Mouse (Mus musculus) midbrain, embryonic 15.5 days (tissue): ENCODE data around the gene Capns1. TPM values are rescaled to one million over a fixed set of nuclear protein-coding genes. Genes with fewer than 3 reads are reported as not detected.
"Not testable (repeated sequence)": the region's sequence is repeated elsewhere in the genome, so short reads cannot be mapped to it uniquely, and the experiment has no call there.

Experiments used
- ATAC-seq: fragments of 200-750 bp; cut with Nextera tagmentation; replicated peaks from 2 replicates; pipeline ENCODE4 v1.8.0; 2017; ENCODE audit warnings: moderate TSS enrichment
- H3K27ac ChIP-seq: fragments of 300-500 bp; sonication (generic); 2 replicates; pipeline ENCODE4 v1.5.1; 2015; ENCODE audit warnings: mild to moderate bottlenecking, inconsistent platforms
- H3K27me3 ChIP-seq: fragments of 300-500 bp; sonication (generic); replicated peaks from 2 replicates; pipeline ENCODE4 v1.6.1; 2015; ENCODE audit warnings: inconsistent platforms
- H3K36me3 ChIP-seq: fragments of 300-500 bp; sonication (generic); replicated peaks from 2 replicates; pipeline ENCODE4 v1.6.1; 2015; ENCODE audit warnings: inconsistent platforms
- H3K4me1 ChIP-seq: fragments of 300-500 bp; sonication (generic); 2 replicates; pipeline ENCODE4 v1.6.1; 2015; ENCODE audit warnings: inconsistent platforms
- H3K4me2 ChIP-seq: fragments of 300-500 bp; sonication (generic); 2 replicates; pipeline ENCODE4 v1.6.1; 2015; ENCODE audit warnings: inconsistent platforms, mild to moderate bottlenecking, moderate library complexity
- H3K4me3 ChIP-seq: fragments of 300-500 bp; sonication (generic); 2 replicates; pipeline ENCODE4 v1.5.1; 2015; ENCODE audit warnings: mild to moderate bottlenecking, inconsistent platforms
- H3K9ac ChIP-seq: fragments of 300-500 bp; sonication (generic); 2 replicates; pipeline ENCODE4 v1.6.1; 2015; ENCODE audit warnings: mild to moderate bottlenecking, inconsistent platforms
- H3K9me3 ChIP-seq: fragments of 300-500 bp; sonication (generic); 2 replicates; pipeline ENCODE4 v1.6.1; 2016; ENCODE audit warnings: inconsistent platforms
- WGBS: fragments of 180-500 bp; shearing (Covaris S2); methylation state at CpG from one replicate; pipeline ENCODE4 v1.1.7; 2015; ENCODE audit warnings: mixed read lengths; 5-methylcytosine and 5-hydroxymethylcytosine counted together
- polyA plus RNA-seq: library from polyadenylated mRNA; unstranded; fragments of >200 nt; fragmentation: Nextera tagmentation; extraction: Ambion mirVana; gene quantifications from 2 replicates; pipeline ENCODE4 v1.2.1, GENCODE M21; 2015

Capns1 gene
- 69.8 and 81.5 TPM in 2 replicates for polyA plus RNA-seq

GRCm38 (mm10) chr7:30198481-30198971 is at the start of gene Capns1:
Gene Capns1 (minus strand): TSS chr7:30198811.
- Histone ChIP-seq H3K9ac (no peak within 1 kb of the TSS), H3K4me1 (peaks cover 11% of the 10 kb centered on the region), H3K27me3 (no peaks in the 10 kb centered on the region; the same call in 1 of the 2 replicates), H3K4me2 (peak within 1 kb of the TSS; percentile 30), H3K4me3 (peak within 1 kb of the TSS; percentile 7), H3K9me3 (no peaks in the 10 kb centered on the region), H3K27ac (no peak within 1 kb of the TSS), H3K36me3 (no peaks in the 10 kb centered on the region)
- no peak for ATAC-seq
- WGBS: 6% methylated on average over 8 of the region's 8 CpGs

DNA sequence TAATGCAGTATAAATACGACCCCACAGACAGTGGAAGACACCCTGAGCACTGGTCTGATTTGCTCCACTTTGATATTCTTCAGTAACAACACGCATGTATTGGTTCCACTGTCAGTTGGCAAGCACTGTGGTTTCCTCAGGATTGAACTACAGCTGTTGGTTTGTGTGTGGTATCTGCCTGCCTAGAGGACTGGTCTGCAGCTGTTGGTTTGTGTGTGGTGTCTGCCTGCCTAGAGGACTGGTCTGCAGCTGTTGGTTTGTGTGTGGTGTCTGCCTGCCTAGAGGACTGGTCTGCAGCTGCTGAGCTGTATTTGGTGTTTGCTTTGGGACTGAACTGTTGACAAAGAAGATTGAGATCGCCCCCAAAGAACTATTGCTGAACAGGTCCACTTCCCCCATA is 38.8 kb upstream of the Capns1 start:
- not testable (repeated sequence) for H3K4me3 ChIP-seq, ATAC-seq, H3K27me3 ChIP-seq, H3K9ac ChIP-seq, H3K4me2 ChIP-seq, H3K27ac ChIP-seq, H3K9me3 ChIP-seq, H3K36me3 ChIP-seq
- H3K4me1 ChIP-seq: peaks cover 14% of the 10 kb centered on the region
- 92% methylated on average over 3 of the region's 3 CpGs for WGBS

DNA sequence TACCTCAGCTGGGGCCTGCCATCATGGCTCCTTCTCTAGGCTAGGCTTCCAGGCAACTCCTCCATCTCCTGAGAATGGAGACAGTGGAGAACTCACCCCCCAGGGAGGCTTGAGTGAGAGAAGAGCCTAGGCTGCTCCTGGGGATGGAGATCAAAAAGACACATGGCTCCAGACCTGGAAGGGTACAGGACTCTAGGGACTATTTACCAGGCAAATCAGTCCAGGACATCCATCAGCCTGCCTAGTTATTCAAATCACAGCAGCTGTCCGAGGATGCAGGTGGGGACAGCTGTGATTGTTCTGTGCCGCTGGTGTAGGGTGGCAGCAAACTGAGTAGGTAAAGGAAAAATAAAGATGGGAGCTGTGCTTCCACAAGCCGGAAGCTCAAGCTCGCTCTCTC is 37.0 kb upstream of the Capns1 start, which contains the start of gene Ovol3:
Gene Ovol3, minus strand, starts transcription at position 101 of the 400 bp plus-strand sequence.
- H3K4me1 ChIP-seq: peaks cover 20% of the 10 kb centered on the region
- WGBS: 82% methylated on average over 4 of the region's 4 CpGs
- H3K27me3 ChIP-seq: no peaks in the 10 kb centered on the region
- H3K9me3 ChIP-seq: no peaks in the 10 kb centered on the region
- H3K9ac ChIP-seq: no peak within 1 kb of the TSS
- ATAC-seq: no peak
- no peak within 1 kb of the TSS for H3K27ac ChIP-seq
- H3K4me3 ChIP-seq: no peak within 1 kb of the TSS
- H3K4me2 ChIP-seq: no peak within 1 kb of the TSS
- H3K36me3 ChIP-seq: peaks cover 6% of the 10 kb centered on the region; the same call in 1 of the 2 replicates

DNA sequence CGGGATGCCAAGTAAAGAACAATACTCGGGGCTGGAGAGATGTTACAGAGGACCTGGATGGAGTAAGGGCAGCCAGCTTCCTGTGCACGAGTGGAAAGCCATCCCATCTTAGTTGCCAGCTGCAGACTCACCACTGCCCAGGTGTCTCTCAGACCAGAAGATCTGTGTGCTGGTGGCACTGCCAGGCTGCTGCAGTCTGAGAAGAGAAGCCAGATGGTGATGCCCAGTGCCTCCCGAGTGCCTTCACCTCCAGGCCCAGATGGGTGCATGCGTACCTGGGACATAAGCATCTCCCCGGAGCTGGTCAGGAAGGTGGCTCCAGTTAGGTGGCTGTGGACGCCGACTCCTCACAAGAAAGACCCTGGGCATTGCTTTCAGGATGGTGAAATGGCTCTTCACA is 36.5 kb upstream of the Capns1 start:
- Histone ChIP-seq H3K36me3 (peaks cover 6% of the 10 kb centered on the region; the same call in 1 of the 2 replicates), H3K27me3 (no peaks in the 10 kb centered on the region), H3K4me3 (no peak overlapping the region), H3K4me2 (no peak overlapping the region), H3K4me1 (peaks cover 23% of the 10 kb centered on the region), H3K27ac (no peak overlapping the region), H3K9ac (no peak overlapping the region), H3K9me3 (no peaks in the 10 kb centered on the region)
- no peak for ATAC-seq
- WGBS: 90% methylated on average over 8 of the region's 8 CpGs

DNA sequence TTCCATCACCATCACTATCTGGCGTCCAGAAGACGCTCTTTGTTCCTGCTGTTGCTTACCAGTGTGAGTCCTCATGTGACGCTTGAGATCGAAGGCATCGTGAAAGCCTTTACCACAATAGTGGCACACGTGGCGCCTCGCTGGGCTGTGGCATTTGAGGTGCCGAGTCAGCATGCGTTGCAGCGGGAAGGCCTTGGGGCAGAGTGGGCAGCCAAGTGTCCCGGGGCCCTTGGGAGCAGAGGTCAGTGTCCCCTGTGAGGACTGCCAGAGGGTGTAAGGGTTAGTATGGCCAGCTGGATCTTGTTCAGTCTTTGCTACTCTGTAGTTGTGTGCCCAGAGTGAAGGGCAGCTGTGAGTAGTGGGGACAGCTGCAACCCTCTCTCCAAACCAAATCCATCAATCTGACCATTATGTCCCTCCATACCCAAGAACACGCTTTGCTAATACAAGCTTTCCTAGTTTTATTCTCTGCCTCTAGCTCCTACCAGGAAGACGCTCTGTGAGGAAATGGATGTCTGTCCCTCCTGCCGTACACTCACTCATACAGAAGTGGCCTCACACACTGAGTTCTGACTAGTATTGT is 35.8 kb upstream of the Capns1 start:
- H3K36me3 ChIP-seq: peaks cover 6% of the 10 kb centered on the region; the same call in 1 of the 2 replicates
- peaks cover 23% of the 10 kb centered on the region for H3K4me1 ChIP-seq
- H3K9me3 ChIP-seq: no peaks in the 10 kb centered on the region
- H3K27ac ChIP-seq: no peak overlapping the region
- 95% methylated on average over 15 of the region's 15 CpGs for WGBS
- H3K4me2 ChIP-seq: no peak overlapping the region
- no peaks in the 10 kb centered on the region for H3K27me3 ChIP-seq
- no peak for ATAC-seq
- H3K4me3 ChIP-seq: no peak overlapping the region
- H3K9ac ChIP-seq: no peak overlapping the region

DNA sequence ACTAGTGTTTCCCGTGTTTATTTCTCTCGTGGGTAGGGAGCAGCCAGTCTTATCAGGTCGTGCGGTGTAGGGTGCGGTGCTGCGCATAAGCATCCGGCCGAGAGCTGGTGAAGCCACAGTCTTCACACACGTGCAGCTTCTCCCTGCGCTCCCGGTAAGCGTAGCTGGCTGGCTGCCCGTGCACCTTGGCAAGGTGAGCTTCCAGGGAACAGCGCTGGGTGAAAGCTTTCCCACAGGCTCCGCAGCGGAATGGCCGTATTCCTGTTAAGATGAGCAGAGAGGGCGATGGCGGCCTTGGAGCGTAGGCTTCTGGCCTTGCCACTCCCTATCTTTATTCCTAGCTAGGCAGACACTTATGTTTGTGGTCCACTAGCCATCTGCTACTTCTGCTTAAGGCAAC is 34.8 kb upstream of the Capns1 start:
- Histone ChIP-seq H3K9me3 (no peaks in the 10 kb centered on the region), H3K4me1 (peaks cover 23% of the 10 kb centered on the region), H3K36me3 (peaks cover 6% of the 10 kb centered on the region; the same call in 1 of the 2 replicates), H3K4me2 (peak overlapping the region; percentile 84; the same call in 1 of the 2 replicates), H3K9ac (no peak overlapping the region), H3K27me3 (no peaks in the 10 kb centered on the region), H3K27ac (no peak overlapping the region), H3K4me3 (no peak overlapping the region)
- ATAC-seq: no peak
- 89% methylated on average over 20 of the region's 20 CpGs for WGBS

DNA sequence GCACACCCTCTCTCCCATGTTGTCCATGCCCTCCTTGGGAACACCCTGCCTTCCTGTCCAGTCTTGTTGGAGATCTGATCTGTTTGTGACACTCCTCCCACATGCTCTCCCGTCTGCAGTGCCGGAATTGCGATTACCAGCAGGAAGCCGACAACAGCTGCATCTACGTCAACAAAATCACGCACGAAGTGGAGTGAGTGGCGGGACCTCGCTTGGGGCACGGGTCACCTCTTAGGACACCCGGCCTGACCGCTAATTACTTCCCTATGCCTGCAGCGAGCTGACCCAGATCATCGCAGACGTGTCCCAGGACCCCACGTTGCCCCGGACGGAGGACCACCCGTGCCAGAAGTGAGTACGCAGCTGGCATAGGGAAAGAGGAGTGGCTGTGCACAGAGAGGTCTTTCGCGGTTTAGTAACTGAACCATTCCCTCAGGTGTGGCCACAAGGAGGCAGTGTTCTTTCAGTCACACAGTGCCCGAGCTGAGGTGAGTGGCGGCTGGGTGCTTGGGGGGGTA is 34.1 kb upstream of the Capns1 start:
- Histone ChIP-seq H3K36me3 (peaks cover 6% of the 10 kb centered on the region; the same call in 1 of the 2 replicates), H3K4me3 (peak overlapping the region; percentile 53), H3K9me3 (no peaks in the 10 kb centered on the region), H3K4me1 (peaks cover 23% of the 10 kb centered on the region), H3K9ac (peak overlapping the region; percentile 54), H3K27ac (peak overlapping the region; percentile 98), H3K27me3 (no peaks in the 10 kb centered on the region), H3K4me2 (peak overlapping the region; percentile 84)
- ATAC-seq: peak; percentile 17; the same call in 1 of the 2 replicates
- 7% methylated on average over 24 of the region's 24 CpGs for WGBS

DNA sequence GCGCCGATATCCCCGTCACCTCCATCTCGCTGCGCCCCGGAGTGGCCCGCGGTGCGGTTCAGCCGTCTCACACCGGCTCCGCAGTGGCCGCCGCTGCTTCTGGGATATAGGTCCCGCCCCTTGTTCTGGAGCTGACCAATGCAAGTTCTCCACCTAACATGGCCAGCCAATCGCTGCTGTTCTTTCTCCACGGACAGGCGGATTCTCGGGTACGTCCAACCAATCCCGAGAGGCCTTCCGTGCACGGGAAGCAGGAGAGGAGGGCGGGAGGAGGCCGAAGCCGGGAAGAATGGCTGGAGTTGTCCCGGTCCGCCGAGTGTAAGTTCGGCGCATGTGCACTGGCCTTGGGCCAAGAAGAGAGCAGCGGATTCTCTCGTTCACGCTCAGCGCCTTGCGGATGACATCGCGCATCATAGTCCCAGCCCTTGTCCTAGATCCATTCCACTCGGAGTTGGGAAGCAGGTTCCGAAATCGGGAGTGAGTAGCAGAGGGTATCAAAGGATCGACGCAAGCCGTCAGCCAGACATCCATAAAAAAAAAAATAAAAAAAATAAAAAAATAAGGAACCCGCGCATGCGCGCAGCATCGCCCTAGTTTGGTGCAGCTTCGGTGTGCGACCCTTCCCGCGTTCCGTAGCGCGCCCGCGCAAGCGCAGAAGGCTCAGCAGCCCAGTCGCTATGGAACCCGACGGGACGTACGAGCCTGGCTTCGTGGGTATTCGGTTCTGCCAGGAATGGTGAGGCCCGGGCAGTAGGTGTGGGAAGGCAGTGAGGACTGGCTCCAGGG is 33.3 kb upstream of the Capns1 start, which contains the start of the genes Polr2i and Tbcb:
Gene Polr2i, plus strand, starts transcription at position 280 of the 786 bp plus-strand sequence.
Gene Tbcb, minus strand, starts transcription at position 604 of the 786 bp plus-strand sequence.
- H3K9me3 ChIP-seq: no peaks in the 10 kb centered on the region
- under 1% methylated on average over 67 of the region's 67 CpGs for WGBS

DNA sequence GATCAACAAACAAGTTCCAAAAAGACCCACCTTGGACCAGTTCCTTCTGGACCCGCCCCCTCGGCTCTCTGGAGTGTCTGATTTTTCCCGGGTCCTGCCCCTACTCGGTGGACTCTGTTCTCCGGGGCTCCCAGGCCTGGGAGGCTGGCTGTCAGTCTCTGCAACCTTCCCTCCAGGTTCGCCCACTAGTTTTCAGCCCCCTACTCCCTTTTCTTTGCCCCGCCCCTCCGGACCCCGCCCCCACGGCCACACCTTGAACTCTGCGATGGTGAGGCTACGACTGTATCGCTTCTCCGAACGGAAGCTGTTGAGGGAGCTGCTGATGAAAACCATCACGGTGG is 32.7 kb upstream of the Capns1 start:
- Histone ChIP-seq H3K4me1 (peaks cover 23% of the 10 kb centered on the region), H3K4me2 (peak overlapping the region; percentile 84), H3K27ac (peak overlapping the region; percentile 98), H3K27me3 (no peaks in the 10 kb centered on the region), H3K9me3 (no peaks in the 10 kb centered on the region), H3K36me3 (peaks cover 20% of the 10 kb centered on the region), H3K9ac (peak overlapping the region; percentile 54), H3K4me3 (peak overlapping the region; percentile 53)
- ATAC-seq: peak; percentile 59; the same call in 1 of the 2 replicates
- 0% methylated on average over 16 of the region's 16 CpGs for WGBS

More for the DNA sequence above, 33.3 kb upstream of the Capns1 start, which contains the start of the genes Polr2i and Tbcb:
- Histone ChIP-seq H3K9ac (peak within 1 kb of the TSS; percentile 54), H3K4me1 (peaks cover 23% of the 10 kb centered on the region), H3K4me2 (peak within 1 kb of the TSS; percentile 84), H3K4me3 (peak within 1 kb of the TSS; percentile 53), H3K27me3 (no peaks in the 10 kb centered on the region), H3K36me3 (peaks cover 15% of the 10 kb centered on the region), H3K27ac (peak within 1 kb of the TSS; percentile 98)
- peak; percentile 96 for ATAC-seq

GRCm38 (mm10) chr7:30224206-30224605 is 25.6 kb upstream of the Capns1 start:
- Histone ChIP-seq H3K36me3 (peaks cover 44% of the 10 kb centered on the region), H3K4me1 (peaks cover 9% of the 10 kb centered on the region), H3K9ac (no peak overlapping the region), H3K9me3 (no peaks in the 10 kb centered on the region), H3K27ac (no peak overlapping the region), H3K4me3 (no peak overlapping the region), H3K27me3 (no peaks in the 10 kb centered on the region), H3K4me2 (no peak overlapping the region)
- WGBS: 93% methylated on average over 12 of the region's 12 CpGs
- no peak for ATAC-seq

GRCm38 (mm10) chr7:30222205-30222604 is 23.6 kb upstream of the Capns1 start:
- Histone ChIP-seq H3K4me2 (no peak overlapping the region), H3K27ac (no peak overlapping the region), H3K4me3 (no peak overlapping the region), H3K27me3 (no peaks in the 10 kb centered on the region), H3K9ac (no peak overlapping the region), H3K4me1 (peaks cover 12% of the 10 kb centered on the region), H3K36me3 (peaks cover 38% of the 10 kb centered on the region), H3K9me3 (no peaks in the 10 kb centered on the region)
- no peak for ATAC-seq
- 92% methylated on average over 5 of the region's 5 CpGs for WGBS

- Histone ChIP-seq H3K27me3 (no peaks in the 10 kb centered on the region), H3K36me3 (peaks cover 31% of the 10 kb centered on the region), H3K4me1 (peaks cover 15% of the 10 kb centered on the region), H3K4me3 (no peak overlapping the region), H3K9me3 (no peaks in the 10 kb centered on the region), H3K9ac (no peak overlapping the region), H3K27ac (no peak overlapping the region), H3K4me2 (no peak overlapping the region)
- WGBS: 86% methylated on average over 3 of the region's 3 CpGs
- no peak for ATAC-seq
Observed at GRCm38 (mm10) chr7:30221433-30221832, 22.8 kb upstream of the Capns1 start.
